Mouse (Mus musculus) heart, adult 2 months (tissue): Measurements from ENCODE around the gene Spef1.

Experiments used
- CTCF ChIP-seq: fragments of 200-600 bp; IDR thresholded peaks from 2 replicates; pipeline ENCODE4 v1.8.1; 2022; ENCODE audit warnings: antibody characterized with exemption, mild to moderate bottlenecking, moderate library complexity
- EP300 ChIP-seq: fragments of 200-500 bp; IDR thresholded peaks from 2 replicates; pipeline ENCODE4 v1.6.1; 2011; ENCODE audit warnings: low read depth, low read length, control low read depth; ENCODE audit not compliant: insufficient read depth
- POLR2A ChIP-seq: fragments of 200-500 bp; IDR thresholded peaks from 2 replicates; pipeline ENCODE4 v1.6.1; 2011; ENCODE audit warnings: mild to moderate bottlenecking, low read depth, low read length, control low read depth; ENCODE audit not compliant: insufficient read depth

DNA sequence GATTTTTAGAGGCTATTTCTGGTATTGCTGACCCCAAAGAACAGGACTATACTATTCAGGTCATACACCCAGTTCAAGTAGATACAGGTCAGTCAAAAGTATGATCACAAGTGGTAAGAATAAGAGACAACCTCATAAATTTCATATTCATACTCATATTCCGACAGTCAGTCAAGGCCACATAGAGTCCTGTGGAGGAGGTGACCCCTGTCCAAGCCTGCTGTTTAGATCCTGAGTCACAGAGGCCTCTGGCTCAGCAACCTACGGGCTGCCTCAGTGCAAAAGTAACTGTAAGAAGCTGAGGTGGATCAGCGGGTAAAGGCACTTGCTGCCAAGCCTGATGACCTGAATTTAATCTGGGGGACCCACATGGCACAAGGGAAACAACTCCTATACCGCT lies 33.0 kb downstream of the Spef1 start:
- TF ChIP-seq CTCF (no peak), EP300 (no peak), POLR2A (no peak)
